Comparison of ENCODE assay signal across 10 mouse cellular contexts in the genomic region with DNA sequence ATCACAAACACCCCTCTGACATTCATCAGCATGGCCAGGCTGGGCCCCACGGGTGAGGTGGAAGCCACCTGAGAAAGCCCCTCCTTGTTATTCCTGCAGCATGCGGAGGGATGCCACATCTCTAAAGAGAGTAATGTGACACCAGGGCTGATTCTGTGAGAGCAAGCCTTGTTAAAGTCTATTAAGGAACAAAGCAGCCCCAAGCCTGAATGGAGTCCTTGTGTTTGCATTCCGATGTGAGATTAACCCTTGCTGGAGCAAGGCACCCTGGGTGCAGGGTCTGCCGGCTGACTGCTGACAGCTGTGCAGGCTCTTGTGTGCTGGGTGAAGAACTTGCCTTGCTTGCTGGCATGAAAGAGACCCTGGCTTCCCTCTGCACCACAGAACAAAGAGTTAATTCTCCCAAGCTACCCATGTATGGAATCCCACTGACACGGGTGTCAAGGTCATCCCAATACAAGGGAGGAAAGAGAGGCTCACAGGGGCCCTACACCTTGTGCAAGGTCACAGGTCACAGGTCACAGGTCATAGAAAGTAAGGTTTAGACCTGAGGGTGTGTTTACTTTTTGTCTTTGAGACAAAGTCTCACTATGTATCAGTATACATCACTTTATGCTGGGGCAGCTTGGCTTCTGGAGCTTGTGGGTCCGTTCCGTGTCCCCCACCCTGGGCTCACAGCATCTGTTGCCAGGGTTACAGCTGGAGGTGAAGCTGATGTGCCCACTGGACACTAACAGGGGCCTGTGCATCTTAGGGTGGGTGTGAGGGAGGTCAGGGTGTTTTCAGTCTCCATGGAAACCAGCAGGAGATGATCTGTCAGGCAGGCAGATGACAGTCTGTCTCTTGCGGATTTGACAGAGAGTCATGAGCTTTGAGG. TPM values are rescaled to one million over a fixed set of nuclear protein-coding genes. Genes with fewer than 3 reads are reported as not detected.
A peak's percentile ranks its signal among the peaks of the same experiment; 100 is the strongest.
DNase-seq lines count a peak whose midpoint lies in the region; ATAC-seq and TF ChIP-seq lines count a peak whose summit lies in the region.
"Had no signal": no experiment of that assay in that cellular context is flagged by ENCODE, and none has a peak within 500 bp of the region (broad histone marks: within the 10 kb centered on the region; RNA-seq: fewer than 3 reads in every experiment).

No protein-coding gene starts in this region.

- WGBS in intestine, embryonic 15.5 days = 19% methylated on average over 8 of the region's 8 CpGs
- 22% methylated on average over 8 of the region's 8 CpGs for WGBS in intestine, postnatal 0 days
- WGBS in hindbrain, embryonic 12.5 days = 2% methylated on average over 8 of the region's 8 CpGs
- WGBS in heart, embryonic 11.5 days (ENCODE audit: insufficient replicate concordance) = 20% methylated on average over 8 of the region's 8 CpGs

- no peak overlapping the region for H3K4me2 ChIP-seq in intestine, embryonic 15.5 days (replicated peaks)
- no peak overlapping the region for H3K4me2 ChIP-seq in intestine, postnatal 0 days (replicated peaks; ENCODE audit: low read depth)
- 0 out of 2 replicates have a peak overlapping the region, but pooled peaks have one; percentile 0 for H3K4me2 ChIP-seq in hindbrain, embryonic 12.5 days (replicated peaks)
- no peak overlapping the region for H3K4me2 ChIP-seq in heart, embryonic 11.5 days
- H3K4me2 ChIP-seq: liver, embryonic 13.5 days had no signal

- ATAC-seq in intestine, embryonic 15.5 days = 0 out of 2 replicates have a peak, but pooled peaks have one; percentile 9
- ATAC-seq in intestine, postnatal 0 days = no peak
- peak; percentile 78 for ATAC-seq in hindbrain, embryonic 12.5 days (ENCODE audit: low FRiP score)
- ATAC-seq in heart, embryonic 11.5 days (replicated peaks; ENCODE audit: insufficient number of reproducible peaks, low FRiP score, low TSS enrichment) = no peak
- ATAC-seq in CD4-positive, CD25-positive, alpha-beta regulatory T cell, adult 4 months = no peak
- no peak for ATAC-seq in frontal cortex, adult (ENCODE audit: low TSS enrichment)

- H3K27ac ChIP-seq in intestine, embryonic 15.5 days = no peak overlapping the region
- H3K27ac ChIP-seq in intestine, postnatal 0 days (ENCODE audit: low read depth, low read length) = no peak overlapping the region
- peak overlapping the region; percentile 41; the same call in 1 of the 2 replicates for H3K27ac ChIP-seq in hindbrain, embryonic 12.5 days
- no peak overlapping the region for H3K27ac ChIP-seq in heart, embryonic 11.5 days (ENCODE audit: low read depth, low read length)
- H3K27ac ChIP-seq: liver, embryonic 13.5 days had no signal

- H3K4me3 ChIP-seq in intestine, embryonic 15.5 days (replicated peaks) = no peak overlapping the region
- no peak overlapping the region for H3K4me3 ChIP-seq in intestine, postnatal 0 days (ENCODE audit: low read depth, low read length)
- no peak overlapping the region for H3K4me3 ChIP-seq in hindbrain, embryonic 12.5 days
- H3K4me3 ChIP-seq in heart, embryonic 11.5 days (ENCODE audit: low read depth, low read length) = no peak overlapping the region
- H3K4me3 ChIP-seq: liver, embryonic 13.5 days had no signal

- no peaks in the 10 kb centered on the region for H3K27me3 ChIP-seq in intestine, embryonic 15.5 days (replicated peaks)
- no peaks in the 10 kb centered on the region; the same call in 1 of the 2 replicates for H3K27me3 ChIP-seq in intestine, postnatal 0 days (replicated peaks; ENCODE audit: control insufficient read depth, insufficient read depth, low read length)
- H3K27me3 ChIP-seq in hindbrain, embryonic 12.5 days = no peaks in the 10 kb centered on the region
- peaks cover 11% of the 10 kb centered on the region for H3K27me3 ChIP-seq in heart, embryonic 11.5 days (ENCODE audit: control insufficient read depth, insufficient read depth, low read length)

- H3K9me3 ChIP-seq in intestine, embryonic 15.5 days = no peaks in the 10 kb centered on the region
- H3K9me3 ChIP-seq in intestine, postnatal 0 days (ENCODE audit: control insufficient read depth) = no peaks in the 10 kb centered on the region
- H3K9me3 ChIP-seq in hindbrain, embryonic 12.5 days (replicated peaks) = no peaks in the 10 kb centered on the region
- no peaks in the 10 kb centered on the region for H3K9me3 ChIP-seq in heart, embryonic 11.5 days (replicated peaks; ENCODE audit: control insufficient read depth, low read length)
- H3K9me3 ChIP-seq: liver, embryonic 13.5 days had no signal

- DNase-seq in embryo, embryonic 9.5 days (ENCODE audit: extremely low spot score) = peak; percentile 78
- DNase-seq in neural tube, embryonic 10.5 days (ENCODE audit: extremely low spot score, low spot score) = peak; percentile 67
- DNase-seq: kidney, postnatal 14 days; liver, embryonic 13.5 days had no signal

- H3K9ac ChIP-seq in intestine, embryonic 15.5 days = no peak overlapping the region
- H3K9ac ChIP-seq in intestine, postnatal 0 days (ENCODE audit: low read depth, low read length) = no peak overlapping the region
- no peak overlapping the region for H3K9ac ChIP-seq in hindbrain, embryonic 12.5 days
- no peak overlapping the region for H3K9ac ChIP-seq in heart, embryonic 11.5 days (ENCODE audit: low read depth, low read length)
- H3K9ac ChIP-seq: liver, embryonic 13.5 days had no signal

- no peaks in the 10 kb centered on the region for H3K36me3 ChIP-seq in intestine, embryonic 15.5 days
- no peaks in the 10 kb centered on the region for H3K36me3 ChIP-seq in intestine, postnatal 0 days (ENCODE audit: control insufficient read depth, insufficient read depth)
- no peaks in the 10 kb centered on the region for H3K36me3 ChIP-seq in hindbrain, embryonic 12.5 days
- H3K36me3 ChIP-seq in heart, embryonic 11.5 days (ENCODE audit: control insufficient read depth, insufficient read depth, low read length) = no peaks in the 10 kb centered on the region
- H3K36me3 ChIP-seq: liver, embryonic 13.5 days had no signal

- TF ChIP-seq CTCF in intestine, postnatal 0 days (IDR thresholded peaks at IDR 0.05; ENCODE audit: low read depth) = no peak

- 0 out of 2 replicates have a peak, but pooled peaks cover 16% of the 10 kb centered on the region for H3K4me1 ChIP-seq in intestine, embryonic 15.5 days (replicated peaks)
- peaks cover 3% of the 10 kb centered on the region; the same call in 1 of the 2 replicates for H3K4me1 ChIP-seq in intestine, postnatal 0 days (replicated peaks; ENCODE audit: control insufficient read depth, insufficient read depth, low read length)
- peaks cover 44% of the 10 kb centered on the region for H3K4me1 ChIP-seq in hindbrain, embryonic 12.5 days
- peaks cover 18% of the 10 kb centered on the region for H3K4me1 ChIP-seq in heart, embryonic 11.5 days (ENCODE audit: control insufficient read depth, insufficient read depth, low read length)
- H3K4me1 ChIP-seq: liver, embryonic 13.5 days had no signal

RNA-seq across cellular contexts. Expression of gene Sez6l, which starts 55.9 kb away (rescaled TPM):
- polyA plus RNA-seq in intestine, embryonic 15.5 days (2015; fragmentation: Nextera tagmentation; extraction: Ambion mirVana) = 1.8 and 2.0 TPM in 2 replicates
- polyA plus RNA-seq in intestine, postnatal 0 days (2015; fragmentation: Nextera tagmentation; extraction: Ambion mirVana) = 0.55 and 0.63 TPM in 2 replicates
- polyA plus RNA-seq in hindbrain, embryonic 12.5 days (2016; fragmentation: Nextera tagmentation; extraction: Ambion mirVana) = 16.0 and 16.4 TPM in 2 replicates
- 0.10 TPM in 1 of 2 replicates, not detected in the other for polyA plus RNA-seq in heart, embryonic 11.5 days (2014; fragmentation: Nextera tagmentation; extraction: Ambion mirVana)
- not detected for polyA plus RNA-seq in CD4-positive, CD25-positive, alpha-beta regulatory T cell, adult 4 months (2017; shearing (Covaris generic))

Comparison
In these comparisons a context has a peak if more than half of its experiments do, and no peak if none do; other contexts are left out.
1. ATAC-seq: peak in intestine, embryonic 15.5 days (single experiment) and hindbrain, embryonic 12.5 days (single experiment); none in intestine, postnatal 0 days (single experiment), heart, embryonic 11.5 days (single experiment), CD4-positive, CD25-positive, alpha-beta regulatory T cell, adult 4 months (single experiment) and frontal cortex, adult (single experiment).